Mouse (Mus musculus) midbrain, embryonic 16.5 days (tissue): Measurements from ENCODE around the gene Atp13a2. TPM values are rescaled to one million over a fixed set of nuclear protein-coding genes. Genes with fewer than 3 reads are reported as not detected.

Source experiments
- ATAC-seq: fragments of 200-750 bp; cut with Nextera tagmentation; 2 replicates; pipeline ENCODE4 v1.8.0; 2017; ENCODE audit warnings: moderate TSS enrichment
- H3K27ac ChIP-seq: fragments of 300-500 bp; sonication (generic); 2 replicates; pipeline ENCODE4 v1.5.1; 2014; ENCODE audit warnings: mild to moderate bottlenecking, low read length, mixed read lengths
- H3K27me3 ChIP-seq: fragments of 300-500 bp; sonication (generic); 2 replicates; pipeline ENCODE4 v1.6.1; 2014; ENCODE audit warnings: low read depth, low read length, mixed read lengths; ENCODE audit not compliant: control insufficient read depth, insufficient read depth
- H3K36me3 ChIP-seq: fragments of 300-500 bp; sonication (generic); 2 replicates; pipeline ENCODE4 v1.6.1; 2014; ENCODE audit warnings: mild to moderate bottlenecking, low read length, moderate library complexity, mixed read lengths; ENCODE audit not compliant: control insufficient read depth, insufficient read depth
- H3K4me1 ChIP-seq: fragments of 300-500 bp; sonication (generic); 2 replicates; pipeline ENCODE4 v1.6.1; 2014; ENCODE audit warnings: mild to moderate bottlenecking, low read length, mixed read lengths; ENCODE audit not compliant: control insufficient read depth, insufficient read depth
- H3K4me2 ChIP-seq: fragments of 300-500 bp; sonication (generic); 2 replicates; pipeline ENCODE4 v1.6.1; 2014; ENCODE audit warnings: mild to moderate bottlenecking, low read length, mixed read lengths
- H3K4me3 ChIP-seq: fragments of 300-500 bp; sonication (generic); 2 replicates; pipeline ENCODE4 v1.5.1; 2014; ENCODE audit warnings: low read depth, mild to moderate bottlenecking, low read length, moderate library complexity, mixed read lengths
- H3K9ac ChIP-seq: fragments of 300-500 bp; sonication (generic); 2 replicates; pipeline ENCODE4 v1.6.1; 2014; ENCODE audit warnings: low read depth, low read length, mixed read lengths
- H3K9me3 ChIP-seq: fragments of 300-500 bp; sonication (generic); replicated peaks from 2 replicates; pipeline ENCODE4 v1.6.1; 2014; ENCODE audit warnings: mild to moderate bottlenecking, low read length, mixed read lengths; ENCODE audit not compliant: control insufficient read depth, poor library complexity, severe bottlenecking
- WGBS: fragments of 180-500 bp; shearing (Covaris S2); extraction: QIAGEN DNeasy Blood & Tissue Kit; methylation state at CpG from one replicate; pipeline ENCODE4 v1.1.7; 2014; 5-methylcytosine and 5-hydroxymethylcytosine counted together
- polyA plus RNA-seq: library from polyadenylated mRNA; unstranded; fragments of >200 nt; fragmentation: Nextera tagmentation; extraction: Ambion mirVana; gene quantifications from 2 replicates; pipeline ENCODE4 v1.2.1, GENCODE M21; 2015

The Atp13a2 gene
- polyA plus RNA-seq, 1 experiment from 2014 or later = 190 TPM

DNA sequence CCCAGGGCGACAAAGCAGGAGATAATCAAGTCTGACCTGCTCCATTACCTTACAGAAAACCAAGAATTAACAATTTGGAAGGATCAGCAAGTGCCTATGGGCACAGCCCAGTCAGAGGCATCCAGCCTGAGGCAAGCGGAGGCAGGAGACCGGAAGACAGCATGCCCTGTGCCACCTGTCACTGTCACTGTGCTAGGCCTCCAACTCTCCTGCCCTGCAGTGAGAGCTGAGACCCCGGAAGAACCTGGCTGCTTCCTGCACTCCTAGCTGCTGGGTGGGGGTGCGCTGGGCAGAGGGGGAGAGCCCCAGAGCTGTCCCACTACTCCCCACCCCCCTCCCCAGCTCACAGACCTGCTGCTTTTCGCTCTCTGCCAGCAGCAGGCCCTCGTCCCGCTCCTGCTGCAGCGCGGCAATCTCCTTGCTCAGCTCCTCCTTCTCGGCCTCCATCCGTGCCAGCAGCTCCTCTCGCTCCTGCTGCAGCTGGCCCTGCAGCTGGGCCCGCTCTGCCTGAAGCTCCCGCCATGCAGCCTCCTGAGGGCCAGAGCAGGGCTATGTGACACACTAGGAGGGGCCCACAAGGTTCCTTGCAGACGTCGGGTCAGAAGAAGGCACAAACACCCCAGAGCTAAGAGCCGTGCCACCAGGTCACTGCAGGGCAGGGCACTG lies 44.0 kb downstream of the Atp13a2 start:
- peaks cover 23% of the 10 kb centered on the region for H3K36me3 ChIP-seq
- H3K9ac ChIP-seq = 0 out of 2 replicates have a peak overlapping the region, but pooled peaks have one; percentile 20

DNA sequence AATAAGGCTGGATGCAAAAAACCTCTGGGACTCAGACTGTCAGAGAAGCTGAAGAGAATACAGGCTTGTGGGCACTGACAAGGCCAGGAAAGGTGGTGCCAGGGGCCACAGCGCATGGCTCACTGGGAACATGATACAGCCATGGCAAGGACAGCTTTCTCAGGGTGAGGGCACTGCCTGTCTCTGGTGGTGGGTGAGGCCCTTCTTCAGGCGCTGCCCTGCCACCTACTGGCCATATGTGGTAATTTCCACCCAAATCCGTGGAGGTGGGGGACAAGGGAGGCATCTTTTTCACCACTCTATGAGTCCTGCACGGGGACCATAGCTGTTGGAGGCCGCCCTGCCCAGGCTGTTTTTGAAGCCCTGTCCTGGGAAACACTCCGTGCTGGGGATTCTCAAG lies 45.1 kb downstream of the Atp13a2 start:
- H3K9me3 ChIP-seq = no peaks in the 10 kb centered on the region
- no peak overlapping the region for H3K9ac ChIP-seq
- ATAC-seq = peak; percentile 50
- no peaks in the 10 kb centered on the region for H3K27me3 ChIP-seq
- no peaks in the 10 kb centered on the region for H3K4me1 ChIP-seq
- H3K36me3 ChIP-seq = peaks cover 24% of the 10 kb centered on the region
- no peak overlapping the region for H3K27ac ChIP-seq
- WGBS = 18% methylated on average over 6 of the region's 6 CpGs
- no peak overlapping the region for H3K4me3 ChIP-seq
- no peak overlapping the region for H3K4me2 ChIP-seq

More for the DNA sequence above, 44.0 kb downstream of the Atp13a2 start:
- 89% methylated on average over 17 of the region's 18 CpGs for WGBS
- no peaks in the 10 kb centered on the region for H3K9me3 ChIP-seq
- no peak overlapping the region for H3K27ac ChIP-seq
- no peaks in the 10 kb centered on the region for H3K27me3 ChIP-seq
- no peak overlapping the region for H3K4me3 ChIP-seq
- H3K4me2 ChIP-seq = no peak overlapping the region
- ATAC-seq = no peak
- H3K4me1 ChIP-seq = no peaks in the 10 kb centered on the region

DNA sequence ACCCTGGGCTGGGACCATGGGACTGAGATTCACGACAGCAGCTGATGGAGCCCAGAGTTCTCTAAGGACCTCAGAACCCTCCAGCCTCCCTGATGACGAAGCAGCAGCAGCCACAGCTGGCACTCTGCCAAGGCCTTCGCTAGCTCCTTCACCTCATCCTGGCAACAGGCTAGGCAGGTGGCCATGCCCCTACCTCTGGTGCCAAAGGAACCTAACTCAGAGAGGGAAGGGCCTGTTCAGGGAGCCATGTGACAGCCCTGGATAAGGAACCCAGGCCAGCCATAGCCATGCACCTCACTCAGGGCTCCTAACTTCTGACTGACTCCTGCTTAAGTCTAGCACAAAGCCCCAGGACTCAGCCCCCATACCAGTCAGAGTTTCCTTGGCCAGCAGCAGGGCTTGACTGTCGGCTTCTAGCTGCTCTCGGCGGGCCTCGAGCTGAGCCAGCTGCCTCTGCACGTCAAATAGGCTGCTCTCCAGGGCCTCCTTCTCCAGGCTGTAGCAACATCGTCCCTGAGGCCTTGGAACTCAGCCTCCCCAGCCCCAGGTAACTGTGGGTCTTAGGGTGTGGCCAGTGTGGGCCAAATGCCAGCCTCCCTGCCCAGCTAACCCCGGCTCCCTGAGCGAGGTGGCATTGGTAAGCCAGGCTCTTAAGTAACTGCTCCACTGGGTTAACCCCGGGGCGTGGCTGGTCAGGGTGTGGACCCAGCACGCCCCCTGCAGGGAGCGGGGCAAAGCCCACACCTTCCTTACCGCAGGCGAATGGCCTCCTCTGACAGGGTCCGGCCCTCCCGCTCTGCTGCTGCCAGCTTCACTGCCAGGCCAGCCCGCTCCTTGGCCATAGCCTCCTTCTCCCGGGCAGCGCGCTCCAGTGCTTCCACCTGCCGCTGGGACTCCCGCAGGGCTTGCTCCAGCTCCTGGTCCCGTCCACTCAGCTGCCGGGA lies 47.2 kb downstream of the Atp13a2 start:
- WGBS = 68% methylated on average over 26 of the region's 27 CpGs
- H3K4me1 ChIP-seq = no peaks in the 10 kb centered on the region
- peaks cover 24% of the 10 kb centered on the region for H3K36me3 ChIP-seq
- no peak for ATAC-seq
- no peaks in the 10 kb centered on the region for H3K27me3 ChIP-seq
- no peak overlapping the region for H3K4me2 ChIP-seq
- no peaks in the 10 kb centered on the region for H3K9me3 ChIP-seq
- peak overlapping the region; percentile 25; the same call in 1 of the 2 replicates for H3K9ac ChIP-seq
- H3K27ac ChIP-seq = no peak overlapping the region
- H3K4me3 ChIP-seq = no peak overlapping the region

DNA sequence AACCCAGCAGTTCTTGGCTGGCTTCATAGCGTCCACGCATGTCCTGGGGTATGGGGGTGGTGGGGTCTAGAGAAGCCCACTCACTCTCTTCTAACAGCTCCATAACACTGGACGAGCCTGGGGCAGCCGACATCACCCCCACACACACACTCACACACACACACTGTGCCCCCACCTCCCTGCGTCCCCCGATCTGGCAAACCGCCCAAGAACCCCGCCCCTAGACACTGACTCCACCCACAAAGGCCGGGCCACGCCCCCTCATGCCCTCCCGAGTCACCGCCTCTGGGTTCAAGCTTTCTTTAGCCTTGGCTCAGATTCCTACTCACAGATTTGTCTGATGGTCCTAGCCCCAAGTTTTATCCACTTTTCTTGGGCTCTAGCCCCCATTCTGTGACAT lies 54.4 kb downstream of the Atp13a2 start:
- Histone ChIP-seq H3K4me2 (no peak overlapping the region), H3K27ac (no peak overlapping the region), H3K9ac (no peak overlapping the region), H3K9me3 (no peaks in the 10 kb centered on the region), H3K27me3 (no peaks in the 10 kb centered on the region), H3K36me3 (peaks cover 10% of the 10 kb centered on the region), H3K4me1 (0 out of 2 replicates have a peak, but pooled peaks cover 4% of the 10 kb centered on the region), H3K4me3 (no peak overlapping the region)
- 64% methylated on average over 12 of the region's 12 CpGs for WGBS
- ATAC-seq = no peak

DNA sequence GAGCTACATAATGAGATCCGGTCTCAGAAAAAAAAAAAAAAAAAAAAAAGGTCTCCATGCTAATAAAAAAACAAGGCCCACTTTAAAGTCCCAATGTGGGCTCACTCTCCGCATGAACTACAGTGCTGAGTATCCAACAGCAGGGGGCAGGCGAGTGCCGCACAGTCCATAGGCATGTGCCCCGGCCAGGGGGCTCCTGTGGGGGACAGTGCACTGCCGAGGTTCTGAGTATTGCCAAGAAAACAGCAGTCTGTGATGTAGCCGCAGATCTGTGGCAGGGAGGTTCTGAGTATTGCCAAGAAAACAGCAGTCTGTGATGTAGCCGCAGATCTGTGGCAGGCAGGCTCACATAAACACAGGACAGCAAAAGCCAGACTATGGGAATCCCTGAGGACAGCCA lies 58.1 kb downstream of the Atp13a2 start:
- ATAC-seq = no peak
- no peak overlapping the region for H3K4me3 ChIP-seq
- 0 out of 2 replicates have a peak overlapping the region, but pooled peaks have one; percentile 9 for H3K27ac ChIP-seq
- peaks cover 26% of the 10 kb centered on the region for H3K4me1 ChIP-seq
- no peak overlapping the region for H3K4me2 ChIP-seq
- no peaks in the 10 kb centered on the region for H3K9me3 ChIP-seq
- WGBS = 13% methylated on average over 8 of the region's 8 CpGs
- H3K36me3 ChIP-seq = peaks cover 7% of the 10 kb centered on the region
- H3K27me3 ChIP-seq = no peaks in the 10 kb centered on the region
- H3K9ac ChIP-seq = no peak overlapping the region

DNA sequence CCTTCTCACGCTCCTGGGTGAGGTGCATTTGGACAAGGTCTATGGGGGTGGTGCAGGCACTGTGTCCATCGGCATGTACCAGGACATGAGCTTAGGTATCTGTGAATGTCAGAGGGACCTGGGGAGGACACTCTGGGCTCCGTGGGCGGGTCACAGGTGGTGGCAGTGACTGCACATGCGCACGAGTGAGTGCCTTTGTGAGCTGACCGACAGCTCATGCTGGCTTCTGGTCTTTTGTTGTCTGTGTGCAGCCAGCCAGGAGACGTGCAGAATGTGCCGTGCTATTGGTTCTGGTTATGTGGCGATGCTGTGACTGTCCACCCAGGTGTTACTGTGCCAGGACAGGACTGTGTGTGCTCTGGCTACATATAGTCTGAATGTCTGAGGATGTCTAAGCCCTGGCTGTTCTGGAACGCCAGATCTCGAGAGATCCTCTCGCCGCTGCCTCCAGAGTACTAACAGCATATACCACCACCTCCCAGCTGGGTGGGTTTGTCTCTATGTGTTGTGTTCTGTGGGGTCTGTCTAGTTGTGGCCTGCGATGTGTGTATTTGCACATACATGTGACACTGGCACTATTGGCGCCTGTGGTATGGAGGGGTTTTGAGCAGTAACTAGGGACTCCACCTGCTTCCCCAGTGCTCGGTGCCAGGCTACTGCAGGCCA lies 62.3 kb downstream of the Atp13a2 start:
- Histone ChIP-seq H3K36me3 (0 out of 2 replicates have a peak, but pooled peaks cover 3% of the 10 kb centered on the region), H3K4me2 (peak overlapping the region; percentile 45), H3K27me3 (no peaks in the 10 kb centered on the region), H3K9ac (peak overlapping the region; percentile 59), H3K9me3 (no peaks in the 10 kb centered on the region), H3K4me1 (peaks cover 49% of the 10 kb centered on the region), H3K4me3 (peak overlapping the region; percentile 3; the same call in 1 of the 2 replicates), H3K27ac (peak overlapping the region; percentile 97)
- WGBS = 18% methylated on average over 17 of the region's 17 CpGs
- ATAC-seq = peak; percentile 27

DNA sequence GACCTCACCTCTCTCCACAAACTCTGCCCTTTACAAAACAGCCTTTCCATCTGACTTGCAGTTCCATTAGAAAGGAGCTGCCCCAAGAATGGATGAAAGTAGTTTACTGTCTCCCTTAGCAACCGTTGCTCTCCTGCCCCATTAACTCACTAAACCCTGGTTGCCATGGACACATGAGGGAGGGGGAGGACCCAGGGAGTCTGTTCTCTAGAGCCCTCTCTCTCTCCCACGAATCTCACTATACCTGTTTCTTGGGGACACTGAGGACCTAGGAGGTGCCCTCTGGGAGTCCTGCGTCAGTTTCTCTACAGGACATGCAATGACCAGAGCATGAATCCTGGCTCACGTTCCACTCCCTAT lies 62.8 kb downstream of the Atp13a2 start:
- Histone ChIP-seq H3K27me3 (no peaks in the 10 kb centered on the region), H3K4me1 (peaks cover 54% of the 10 kb centered on the region), H3K4me3 (0 out of 2 replicates have a peak overlapping the region, but pooled peaks have one; percentile 3), H3K9ac (peak overlapping the region; percentile 59), H3K4me2 (peak overlapping the region; percentile 45), H3K36me3 (0 out of 2 replicates have a peak, but pooled peaks cover 3% of the 10 kb centered on the region), H3K9me3 (no peaks in the 10 kb centered on the region), H3K27ac (peak overlapping the region; percentile 97)
- 13% methylated on average over 4 of the region's 4 CpGs for WGBS
- peak; percentile 65 for ATAC-seq

DNA sequence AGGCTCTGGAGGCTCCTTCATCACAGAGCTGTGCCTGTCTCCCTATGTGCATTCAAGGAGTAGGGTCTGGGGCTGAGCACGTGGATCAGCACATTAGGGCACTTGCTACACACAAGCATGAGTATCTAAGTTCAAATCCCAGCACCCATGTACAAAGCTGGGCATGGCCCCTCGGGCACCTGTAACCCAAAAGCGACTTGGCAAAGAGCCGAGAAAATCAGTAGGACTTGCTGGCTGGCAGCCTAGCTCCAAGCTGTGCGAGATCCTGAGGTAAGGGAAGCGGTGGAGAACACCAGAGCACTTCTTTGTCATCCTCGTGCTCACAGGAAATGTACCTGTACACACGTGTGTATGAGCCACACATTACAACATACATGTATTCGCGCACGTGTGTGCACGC lies 65.8 kb downstream of the Atp13a2 start:
- no peak for ATAC-seq

More for the DNA sequence above, 65.8 kb downstream of the Atp13a2 start:
- Histone ChIP-seq H3K27me3 (no peaks in the 10 kb centered on the region), H3K36me3 (no peaks in the 10 kb centered on the region), H3K4me1 (peaks cover 45% of the 10 kb centered on the region), H3K4me3 (no peak overlapping the region), H3K27ac (peak overlapping the region; percentile 89), H3K9ac (peak overlapping the region; percentile 37), H3K4me2 (peak overlapping the region; percentile 58), H3K9me3 (no peaks in the 10 kb centered on the region)
- 74% methylated on average over 12 of the region's 12 CpGs for WGBS
